Mouse (Mus musculus) lung, adult 2 months (tissue): ENCODE measurements around the gene Zfp867.

Experiments used
- CTCF ChIP-seq: fragments of 200-500 bp; IDR thresholded peaks from 2 replicates; pipeline ENCODE4 v1.5.1; 2011; ENCODE audit warnings: mild to moderate bottlenecking, low read length, control low read depth; ENCODE audit not compliant: insufficient read depth
- POLR2A ChIP-seq: fragments of 200-500 bp; IDR thresholded peaks from 2 replicates; pipeline ENCODE4 v1.6.1; 2011; ENCODE audit warnings: low read depth, mild to moderate bottlenecking, control low read depth, low read length, borderline replicate concordance; ENCODE audit errors: extremely low read depth

DNA sequence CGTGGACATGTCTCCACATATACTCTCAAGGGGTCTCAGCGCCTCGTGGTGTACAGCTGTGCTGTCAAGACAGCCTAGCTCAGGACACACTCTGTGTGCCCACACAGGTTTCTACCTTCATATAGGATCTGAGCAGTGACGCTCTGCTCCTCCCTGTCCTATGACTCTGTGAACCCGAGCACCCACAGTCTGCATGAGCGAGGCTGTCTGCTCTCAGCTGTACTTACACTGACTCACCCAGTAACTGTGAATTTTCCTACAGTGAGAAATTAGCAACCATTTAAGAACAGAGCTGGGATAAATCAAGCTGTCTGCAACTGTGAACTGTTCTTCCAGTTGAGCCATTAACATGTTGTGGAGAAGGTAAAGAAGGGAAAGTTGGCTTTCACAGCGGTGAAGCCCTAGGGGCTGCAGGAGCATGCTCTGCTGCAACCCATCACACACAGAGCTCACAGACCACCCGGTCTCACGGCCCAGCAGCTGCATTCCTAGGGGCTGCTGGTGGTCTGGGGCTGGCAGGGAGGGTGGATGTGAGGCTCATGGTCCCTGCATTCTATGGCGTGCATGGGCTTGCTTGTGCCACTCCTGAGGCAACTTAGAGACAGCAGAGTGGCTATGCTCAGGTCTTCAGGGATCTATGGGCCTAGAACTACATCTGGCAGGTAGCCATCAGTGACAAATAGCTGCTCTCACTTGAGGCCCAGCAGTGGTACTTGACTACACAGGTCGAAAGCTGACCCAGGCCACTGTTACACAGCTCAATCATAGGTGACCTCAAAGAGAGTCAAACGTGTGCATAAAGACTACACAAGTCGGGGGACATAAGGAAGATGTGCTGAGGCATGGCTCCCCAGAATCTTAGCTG, 59.0 kb downstream of the Zfp867 start:
- TF ChIP-seq CTCF, result no peak
- no peak for TF ChIP-seq POLR2A
